Mouse (Mus musculus) liver, embryonic 14.5 days (tissue): ENCODE data around the gene Klhl26. TPM values are rescaled to one million over a fixed set of nuclear protein-coding genes. Genes with fewer than 3 reads are reported as not detected.

Experiments used
- ATAC-seq: fragments of 200-750 bp; cut with Nextera tagmentation; 2 replicates; pipeline ENCODE4 v1.8.0; 2017; ENCODE audit warnings: moderate number of reproducible peaks, mild to moderate bottlenecking, moderate library complexity; ENCODE audit not compliant: insufficient read depth
- DNase-seq, 3 experiments: peaks; one replicate each; pipeline ENCODE4 v3.0.0-alpha.2; 2012 to 2013; ENCODE audit warnings: low read depth in 3 of 3, low spot score in 3 of 3
- H3K27ac ChIP-seq: fragments of 300-500 bp; sonication (generic); 2 replicates; pipeline ENCODE4 v1.5.1; 2014; ENCODE audit warnings: moderate library complexity, mild to moderate bottlenecking, control low read depth, inconsistent platforms
- H3K27me3 ChIP-seq: fragments of 300-500 bp; sonication (generic); 2 replicates; pipeline ENCODE4 v1.6.1; 2014; ENCODE audit warnings: mild to moderate bottlenecking, low read length, moderate library complexity; ENCODE audit not compliant: control insufficient read depth, insufficient read depth
- H3K36me3 ChIP-seq: fragments of 300-500 bp; sonication (generic); replicated peaks from 2 replicates; pipeline ENCODE4 v1.6.1; 2014; ENCODE audit warnings: low read depth; ENCODE audit not compliant: control insufficient read depth, insufficient read depth
- H3K4me1 ChIP-seq, 2 experiments: fragments of 200-500 bp in 1 of 2; fragments of 300-500 bp in 1 of 2; sonication (generic) in 1 of 2; replicated peaks; 2 replicates each; pipeline ENCODE4 v1.6.1; 2012 to 2014; ENCODE audit warnings: antibody characterized with exemption in 1 of 2, inconsistent platforms in 1 of 2, low read length in 1 of 2; ENCODE audit not compliant: control insufficient read depth in 2 of 2, insufficient read depth in 2 of 2
- H3K4me2 ChIP-seq: fragments of 300-500 bp; sonication (generic); 2 replicates; pipeline ENCODE4 v1.6.1; 2014; ENCODE audit warnings: low read depth, mild to moderate bottlenecking, control low read depth, moderate library complexity
- H3K4me3 ChIP-seq, 2 experiments: fragments of 200-500 bp in 1 of 2; fragments of 300-500 bp in 1 of 2; sonication (generic) in 1 of 2; 2 replicates each; pipeline ENCODE4 v1.5.1; 2012 to 2014; ENCODE audit warnings: low read depth in 2 of 2, low read length in 2 of 2, mild to moderate bottlenecking in 2 of 2, control low read depth in 1 of 2, inconsistent platforms in 1 of 2, moderate library complexity in 1 of 2; ENCODE audit not compliant: insufficient read depth in 1 of 2
- H3K9ac ChIP-seq: fragments of 300-500 bp; sonication (generic); replicated peaks from 2 replicates; pipeline ENCODE4 v1.6.1; 2014; ENCODE audit warnings: mild to moderate bottlenecking, control low read depth, moderate library complexity
- H3K9me3 ChIP-seq: fragments of 300-500 bp; sonication (generic); 2 replicates; pipeline ENCODE4 v1.6.1; 2016; ENCODE audit warnings: low read length, mixed read lengths; ENCODE audit not compliant: control insufficient read depth
- CTCF ChIP-seq: IDR thresholded peaks from 2 replicates; pipeline ENCODE4 v1.5.1; 2016; ENCODE audit warnings: antibody characterized with exemption, low read depth, control low read depth
- EP300 ChIP-seq: IDR thresholded peaks from 2 replicates; pipeline ENCODE4 v1.6.1; 2016; ENCODE audit warnings: antibody characterized with exemption, low read depth
- WGBS: fragments of 180-500 bp; shearing (Covaris S2); extraction: QIAGEN DNeasy Blood & Tissue Kit; methylation state at CpG from one replicate; pipeline ENCODE4 v1.1.7; 2014; ENCODE audit not compliant: insufficient replicate concordance; 5-methylcytosine and 5-hydroxymethylcytosine counted together
- polyA plus RNA-seq, 2 experiments: library from polyadenylated mRNA; depleted of rRNA in 1 of 2; stranded (reverse) in 1 of 2; unstranded in 1 of 2; fragments of >200 nt; fragmentation: Nextera tagmentation in 1 of 2; extraction: Ambion mirVana in 1 of 2; gene quantifications; 2 replicates each; pipeline versions ENCODE4 v1.2.1 to v1.2.3; 2012 to 2014

Klhl26 gene
- polyA plus RNA-seq, 2 experiments: 5.0 to 6.5 TPM

- Histone ChIP-seq H3K27me3 (no peaks in the 10 kb centered on the region), H3K27ac (no peak overlapping the region), H3K9ac (no peak overlapping the region), H3K4me1 (peaks cover 0 to 4% of the 10 kb centered on the region in 2 experiments; a peak in 1 of 4 replicates), H3K4me3 (no peak overlapping the region), H3K4me2 (no peak overlapping the region), H3K9me3 (no peaks in the 10 kb centered on the region), H3K36me3 (no peaks in the 10 kb centered on the region)
- DNase-seq (no peak), ATAC-seq (no peak)
- WGBS: 85% methylated on average over 4 of the region's 4 CpGs
- TF ChIP-seq EP300: no peak
- TF ChIP-seq CTCF: no peak
Measured at GRCm38 (mm10) chr8:70463306-70463705, 13.5 kb downstream of the Klhl26 start.

DNA sequence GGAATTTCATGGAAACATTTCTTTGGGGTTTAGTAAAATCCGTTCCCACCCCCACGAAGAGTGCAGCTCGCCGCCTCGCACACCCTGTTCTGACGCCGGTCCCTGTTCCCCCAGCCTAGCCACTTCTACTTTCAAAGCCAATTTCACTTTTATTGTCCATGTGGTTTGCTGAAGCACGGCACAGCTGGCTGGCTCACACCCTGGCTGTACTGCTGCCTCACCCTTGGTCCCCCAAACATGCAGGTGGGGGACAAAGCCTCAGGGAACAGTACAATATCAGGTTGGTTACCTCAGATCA lies 14.3 kb downstream of the Klhl26 start:
- ATAC-seq: no peak
- Histone ChIP-seq H3K4me1 (0 out of 4 replicates have a peak, but pooled peaks cover 0 to 3% of the 10 kb centered on the region in 2 experiments), H3K36me3 (no peaks in the 10 kb centered on the region), H3K4me3 (no peak overlapping the region), H3K9me3 (no peaks in the 10 kb centered on the region), H3K27me3 (no peaks in the 10 kb centered on the region), H3K27ac (no peak overlapping the region), H3K9ac (no peak overlapping the region), H3K4me2 (no peak overlapping the region)
- WGBS: 82% methylated on average over 8 of the region's 8 CpGs
- no peak for DNase-seq
- TF ChIP-seq CTCF: no peak
- no peak for TF ChIP-seq EP300

DNA sequence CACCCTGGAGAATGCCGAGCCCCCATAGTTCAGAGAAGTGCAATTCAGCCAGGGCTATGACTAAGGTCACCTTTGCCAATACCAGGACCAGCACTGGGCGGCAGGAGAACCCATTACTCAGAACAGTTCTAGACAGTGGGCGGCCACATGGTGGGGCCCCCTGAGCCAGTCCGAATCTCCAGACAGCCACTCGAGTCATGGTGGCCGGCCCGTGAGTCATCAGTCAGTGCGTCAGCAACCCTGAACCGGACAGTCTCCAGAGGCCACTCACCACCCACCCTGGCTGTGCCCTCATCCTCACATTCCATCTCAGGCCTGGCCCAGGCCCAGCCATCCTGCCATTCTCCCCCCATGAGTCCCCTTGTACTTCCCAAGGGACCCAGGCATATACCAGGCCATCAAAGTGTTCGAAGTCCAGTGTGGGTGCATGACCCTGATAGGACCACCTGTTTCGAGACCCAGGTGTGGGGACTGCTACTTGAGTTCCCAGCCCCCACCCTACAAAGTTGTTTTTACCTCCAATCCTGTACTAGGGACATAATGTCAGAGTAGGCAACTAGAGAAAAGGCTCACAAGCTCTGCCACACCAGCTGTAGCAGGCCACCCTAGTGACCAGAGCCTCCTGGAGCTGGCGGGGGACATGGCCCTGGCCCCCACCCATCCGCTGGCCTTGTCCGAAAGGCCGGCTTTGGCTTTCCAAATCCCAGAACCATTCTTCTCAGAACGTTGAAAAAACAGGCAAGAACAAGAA lies 14.8 kb downstream of the Klhl26 start:
- H3K4me1 ChIP-seq: no peaks in the 10 kb centered on the region
- 80% methylated on average over 16 of the region's 16 CpGs for WGBS
- no peak for TF ChIP-seq EP300
- no peak for TF ChIP-seq CTCF
- H3K36me3 ChIP-seq: no peaks in the 10 kb centered on the region
- no peak overlapping the region for H3K27ac ChIP-seq
- H3K9me3 ChIP-seq: no peaks in the 10 kb centered on the region
- ATAC-seq: no peak
- no peak for DNase-seq
- no peak overlapping the region for H3K4me2 ChIP-seq
- H3K27me3 ChIP-seq: no peaks in the 10 kb centered on the region
- no peak overlapping the region for H3K9ac ChIP-seq
- no peak overlapping the region for H3K4me3 ChIP-seq

GRCm38 (mm10) chr8:70460606-70461005 lies 16.2 kb downstream of the Klhl26 start:
- no peak for ATAC-seq

DNA sequence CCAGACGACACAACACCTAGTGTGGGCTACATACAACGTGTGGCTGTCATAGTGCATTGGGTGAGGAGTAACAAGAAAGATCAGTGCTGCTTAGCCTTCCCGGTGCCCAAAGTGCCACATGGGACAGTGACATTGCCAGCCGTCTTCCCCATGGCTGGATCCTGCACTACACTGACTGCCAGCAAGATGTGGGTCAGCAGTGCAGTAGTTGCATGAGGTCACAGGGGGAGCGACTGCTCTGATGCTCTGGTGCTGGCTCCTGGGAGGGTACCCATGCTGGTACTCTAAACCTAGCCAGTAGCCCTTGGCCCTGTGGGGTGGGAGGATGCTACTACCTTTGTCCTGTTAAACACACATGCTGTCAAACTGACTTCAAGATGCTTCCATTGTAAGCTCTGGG lies 16.6 kb downstream of the Klhl26 start:
- H3K4me3 ChIP-seq: no peak overlapping the region
- no peak overlapping the region for H3K27ac ChIP-seq
- DNase-seq (no peak), ATAC-seq (no peak)
- H3K9ac ChIP-seq: no peak overlapping the region
- WGBS: 79% methylated on average over 5 of the region's 5 CpGs
- no peaks in the 10 kb centered on the region for H3K36me3 ChIP-seq
- H3K27me3 ChIP-seq: no peaks in the 10 kb centered on the region
- TF ChIP-seq CTCF (no peak), EP300 (no peak)
- no peak overlapping the region for H3K4me2 ChIP-seq
- H3K9me3 ChIP-seq: no peaks in the 10 kb centered on the region
- H3K4me1 ChIP-seq: no peaks in the 10 kb centered on the region

More at GRCm38 (mm10) chr8:70460606-70461005, 16.2 kb downstream of the Klhl26 start:
- Histone ChIP-seq H3K27me3 (no peaks in the 10 kb centered on the region), H3K4me3 (no peak overlapping the region), H3K4me1 (no peaks in the 10 kb centered on the region), H3K9me3 (no peaks in the 10 kb centered on the region), H3K36me3 (no peaks in the 10 kb centered on the region), H3K27ac (no peak overlapping the region), H3K9ac (no peak overlapping the region), H3K4me2 (no peak overlapping the region)
- WGBS: 82% methylated on average over 9 of the region's 9 CpGs
- no peak for TF ChIP-seq EP300
- no peak for TF ChIP-seq CTCF
- no peak for DNase-seq
